Mouse (Mus musculus) lung, embryonic 16.5 days (tissue): ENCODE data around the gene Dpysl5. TPM values are rescaled to one million over a fixed set of nuclear protein-coding genes. Genes with fewer than 3 reads are reported as not detected.

Experiments used
- ATAC-seq: fragments of 200-750 bp; cut with Nextera tagmentation; 2 replicates; pipeline ENCODE4 v1.8.0; 2017; ENCODE audit warnings: low read depth, mild to moderate bottlenecking, moderate library complexity
- H3K27ac ChIP-seq: fragments of 300-500 bp; sonication (generic); 2 replicates; pipeline ENCODE4 v1.5.1; 2014; ENCODE audit warnings: mild to moderate bottlenecking, control low read depth, low read length
- H3K27me3 ChIP-seq: fragments of 300-500 bp; sonication (generic); 2 replicates; pipeline ENCODE4 v1.6.1; 2014; ENCODE audit warnings: low read depth, low read length, mixed read lengths; ENCODE audit not compliant: control insufficient read depth, insufficient read depth
- H3K36me3 ChIP-seq: fragments of 300-500 bp; sonication (generic); 2 replicates; pipeline ENCODE4 v1.6.1; 2014; ENCODE audit warnings: low read length; ENCODE audit not compliant: control insufficient read depth, insufficient read depth
- H3K4me1 ChIP-seq: fragments of 300-500 bp; sonication (generic); replicated peaks from 2 replicates; pipeline ENCODE4 v1.6.1; 2014; ENCODE audit warnings: low read length, mixed read lengths; ENCODE audit not compliant: control insufficient read depth, insufficient read depth
- H3K4me2 ChIP-seq: fragments of 300-500 bp; sonication (generic); 2 replicates; pipeline ENCODE4 v1.6.1; 2014; ENCODE audit warnings: low read depth, low read length, control low read depth
- H3K4me3 ChIP-seq: fragments of 300-500 bp; sonication (generic); 2 replicates; pipeline ENCODE4 v1.5.1; 2014; ENCODE audit warnings: mild to moderate bottlenecking, low read length, control low read depth
- H3K9ac ChIP-seq: fragments of 300-500 bp; sonication (generic); 2 replicates; pipeline ENCODE4 v1.6.1; 2014; ENCODE audit warnings: low read length, control low read depth
- H3K9me3 ChIP-seq: fragments of 300-500 bp; sonication (generic); 2 replicates; pipeline ENCODE4 v1.6.1; 2016; ENCODE audit warnings: low read length; ENCODE audit not compliant: control insufficient read depth
- WGBS: fragments of 180-500 bp; shearing (Covaris S2); extraction: QIAGEN DNeasy Blood & Tissue Kit; methylation state at CpG from one replicate; pipeline ENCODE4 v1.1.7; 2014; 5-methylcytosine and 5-hydroxymethylcytosine counted together
- polyA plus RNA-seq: library from polyadenylated mRNA; unstranded; fragments of >200 nt; fragmentation: Nextera tagmentation; extraction: Ambion mirVana; gene quantifications from 2 replicates; pipeline ENCODE4 v1.2.1, GENCODE M21; 2015

The Dpysl5 gene
- polyA plus RNA-seq, 1 experiment from 2014 or later, result 4.7 TPM

DNA sequence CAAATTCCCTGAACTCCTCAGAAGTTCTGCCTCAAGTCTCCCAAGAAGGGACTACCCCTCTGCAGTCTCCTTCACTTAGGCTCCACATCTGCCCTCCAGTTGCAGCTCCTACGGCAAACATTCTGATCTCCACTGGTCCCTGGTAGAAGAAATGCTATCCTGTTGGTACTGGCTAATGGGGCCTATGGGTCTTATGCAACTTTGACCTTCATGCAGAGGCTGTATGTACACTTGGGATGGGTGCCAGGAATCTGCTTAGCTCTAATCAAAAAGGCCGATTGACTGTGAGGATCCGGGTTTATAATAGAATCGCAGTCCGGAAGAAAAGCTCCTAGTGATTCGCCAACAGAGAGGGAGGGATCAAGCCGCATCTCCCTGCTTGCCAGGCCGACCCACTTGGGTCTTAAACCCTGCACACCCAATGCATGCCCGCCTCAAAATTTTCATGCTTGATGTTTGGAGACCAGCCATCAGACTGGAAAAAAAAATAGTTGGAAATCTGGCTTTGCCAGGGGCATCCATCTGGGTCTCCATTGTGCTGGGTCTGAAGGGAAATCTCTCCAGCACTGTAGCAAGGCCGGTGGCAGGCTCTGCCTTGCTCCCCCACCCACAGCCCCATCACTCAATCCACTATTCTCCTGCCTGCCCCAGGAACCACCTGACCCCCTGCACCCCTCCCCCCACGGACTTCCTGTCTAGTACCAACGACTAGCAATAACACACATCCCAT is 38.4 kb downstream of the Dpysl5 start:
- H3K9me3 ChIP-seq, result no peaks in the 10 kb centered on the region
- H3K36me3 ChIP-seq, result no peaks in the 10 kb centered on the region
- H3K27ac ChIP-seq, result no peak overlapping the region
- H3K27me3 ChIP-seq, result no peaks in the 10 kb centered on the region
- peaks cover 6% of the 10 kb centered on the region; the same call in 1 of the 2 replicates for H3K4me1 ChIP-seq
- H3K4me2 ChIP-seq, result no peak overlapping the region
- H3K4me3 ChIP-seq, result no peak overlapping the region
- H3K9ac ChIP-seq, result no peak overlapping the region
- WGBS, result 61% methylated on average over 12 of the region's 12 CpGs
- 0 out of 2 replicates have a peak, but pooled peaks have one; percentile 38 for ATAC-seq

DNA sequence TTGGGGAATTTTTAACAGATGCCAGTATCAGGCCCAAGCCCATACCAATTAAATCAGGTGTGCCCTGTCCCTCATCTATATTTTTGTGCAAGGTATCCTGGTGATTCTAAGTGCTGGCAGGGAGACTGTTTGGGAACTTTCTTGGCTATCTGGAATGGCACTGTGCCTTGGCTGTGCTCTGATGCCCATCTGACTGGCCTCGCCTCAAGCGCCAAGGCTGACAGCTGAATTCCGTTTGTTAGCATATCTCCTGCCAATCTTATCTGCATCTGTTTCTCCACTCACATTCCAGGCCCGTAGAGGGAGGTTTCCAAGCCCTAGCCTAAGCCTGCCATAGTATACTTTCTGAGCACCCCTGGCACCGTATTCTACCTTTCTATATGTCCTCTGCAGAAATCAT is 39.7 kb downstream of the Dpysl5 start:
- Histone ChIP-seq H3K4me3 (no peak overlapping the region), H3K27ac (no peak overlapping the region), H3K9ac (no peak overlapping the region), H3K4me1 (peaks cover 6% of the 10 kb centered on the region; the same call in 1 of the 2 replicates), H3K36me3 (no peaks in the 10 kb centered on the region), H3K27me3 (no peaks in the 10 kb centered on the region), H3K9me3 (no peaks in the 10 kb centered on the region), H3K4me2 (no peak overlapping the region)
- WGBS, result 62% methylated on average over 5 of the region's 5 CpGs
- no peak for ATAC-seq

DNA sequence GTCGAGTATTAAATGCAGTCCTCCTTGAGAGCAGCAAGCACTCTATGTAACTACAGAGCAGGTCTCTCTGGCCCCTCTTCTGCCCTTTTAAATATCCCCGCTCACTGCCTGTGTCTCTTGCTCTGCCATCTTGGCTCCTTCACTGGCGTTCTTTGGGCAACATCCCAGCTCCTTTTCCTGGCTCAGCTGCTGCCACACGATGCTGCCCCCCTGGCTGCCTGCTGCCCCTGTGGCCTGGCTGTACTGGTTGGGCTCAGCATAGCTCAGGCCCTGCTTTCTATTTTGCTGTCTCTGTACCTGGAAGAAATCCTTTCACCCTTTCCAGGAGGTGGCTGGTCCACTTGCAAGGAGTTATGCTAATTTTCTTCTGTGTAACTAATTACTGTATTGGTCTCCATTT is 41.8 kb downstream of the Dpysl5 start:
- no peak for ATAC-seq
- H3K9me3 ChIP-seq, result no peaks in the 10 kb centered on the region
- H3K36me3 ChIP-seq, result no peaks in the 10 kb centered on the region
- H3K9ac ChIP-seq, result no peak overlapping the region
- WGBS, result 65% methylated on average over 4 of the region's 4 CpGs
- no peak overlapping the region for H3K27ac ChIP-seq
- H3K4me3 ChIP-seq, result no peak overlapping the region
- H3K4me2 ChIP-seq, result no peak overlapping the region
- H3K4me1 ChIP-seq, result peaks cover 6% of the 10 kb centered on the region; the same call in 1 of the 2 replicates
- no peaks in the 10 kb centered on the region for H3K27me3 ChIP-seq

DNA sequence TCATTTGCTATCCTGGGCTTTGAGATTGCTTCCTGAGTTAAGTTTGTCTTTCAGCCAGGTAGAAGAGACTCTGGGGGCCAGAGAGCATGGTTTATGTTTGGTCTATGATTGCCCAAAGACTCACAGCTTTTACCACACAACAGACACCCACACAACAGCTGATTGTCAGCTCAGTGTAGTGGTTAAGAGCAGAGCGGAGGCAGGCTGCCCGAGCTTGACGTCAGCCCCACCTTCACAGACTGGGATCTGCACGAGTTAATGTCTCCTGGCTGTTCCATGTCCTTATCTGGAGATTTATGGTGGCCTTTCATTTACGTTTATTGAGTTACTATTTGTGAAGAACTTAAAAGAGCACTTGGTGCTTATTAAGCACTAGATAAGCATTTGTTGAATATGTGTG is 43.9 kb downstream of the Dpysl5 start:
- no peaks in the 10 kb centered on the region for H3K4me1 ChIP-seq
- no peaks in the 10 kb centered on the region for H3K27me3 ChIP-seq
- H3K4me2 ChIP-seq, result no peak overlapping the region
- no peak overlapping the region for H3K9ac ChIP-seq
- no peak overlapping the region for H3K27ac ChIP-seq
- no peaks in the 10 kb centered on the region for H3K36me3 ChIP-seq
- 33% methylated on average over 5 of the region's 5 CpGs for WGBS
- ATAC-seq, result no peak
- H3K9me3 ChIP-seq, result no peaks in the 10 kb centered on the region
- no peak overlapping the region for H3K4me3 ChIP-seq

DNA sequence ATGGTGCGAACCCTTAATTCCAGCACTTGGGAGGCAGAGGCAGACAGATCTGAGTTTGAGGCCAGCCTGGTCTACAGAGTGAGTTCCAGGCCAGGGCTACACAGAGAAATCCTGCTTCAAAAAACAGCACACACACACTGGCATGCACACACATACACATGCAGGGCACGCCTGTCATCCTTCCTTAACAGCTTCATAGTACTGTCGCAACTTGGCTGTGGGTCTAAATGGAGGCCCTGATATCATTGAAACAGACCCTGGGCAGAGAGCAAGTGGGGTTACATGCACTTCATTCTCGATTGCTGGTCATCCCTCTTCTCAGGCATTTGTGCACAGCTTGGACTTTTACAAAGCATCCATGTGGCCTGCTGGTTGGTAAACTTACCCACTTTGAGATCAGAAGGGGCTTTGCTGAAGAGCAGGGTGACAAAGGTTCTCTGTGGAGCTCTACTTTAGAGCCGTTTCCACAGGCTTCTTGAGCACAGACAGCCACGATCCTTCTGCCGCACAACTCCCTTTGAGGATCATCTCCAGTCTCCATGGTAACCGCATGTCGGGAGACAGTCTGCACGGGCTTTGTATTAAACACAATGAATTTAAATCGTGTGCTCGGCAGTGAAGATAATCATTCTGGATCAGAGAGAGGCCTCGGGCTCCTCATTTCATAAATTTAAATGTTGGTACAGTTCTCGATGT is 51.6 kb downstream of the Dpysl5 start:
- no peak for ATAC-seq
- H3K27ac ChIP-seq, result no peak overlapping the region
- no peak overlapping the region for H3K4me3 ChIP-seq
- no peak overlapping the region for H3K4me2 ChIP-seq
- H3K9me3 ChIP-seq, result no peaks in the 10 kb centered on the region
- no peaks in the 10 kb centered on the region for H3K36me3 ChIP-seq
- no peaks in the 10 kb centered on the region for H3K27me3 ChIP-seq
- 50% methylated on average over 14 of the region's 14 CpGs for WGBS
- H3K9ac ChIP-seq, result 0 out of 2 replicates have a peak overlapping the region, but pooled peaks have one; percentile 24
- H3K4me1 ChIP-seq, result peaks cover 11% of the 10 kb centered on the region

DNA sequence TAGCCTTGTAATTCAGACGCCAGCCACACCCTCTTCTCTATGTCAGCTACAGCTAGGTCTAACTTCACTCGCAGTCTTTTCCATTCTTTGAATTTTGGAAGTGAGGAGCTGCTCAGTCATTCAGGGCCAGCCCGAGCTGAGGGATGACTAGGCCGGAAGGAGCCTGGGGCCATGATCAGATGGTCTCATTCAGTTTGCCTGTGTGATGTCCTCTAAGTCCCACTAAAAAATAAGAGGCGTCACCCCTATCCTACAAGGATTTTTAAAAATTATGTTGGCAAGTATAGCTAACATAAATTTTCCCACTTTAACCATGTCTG is 52.1 kb downstream of the Dpysl5 start:
- Histone ChIP-seq H3K9me3 (no peaks in the 10 kb centered on the region), H3K4me2 (no peak overlapping the region), H3K27ac (no peak overlapping the region), H3K4me3 (no peak overlapping the region), H3K27me3 (no peaks in the 10 kb centered on the region), H3K4me1 (peaks cover 16% of the 10 kb centered on the region), H3K36me3 (no peaks in the 10 kb centered on the region), H3K9ac (no peak overlapping the region)
- no peak for ATAC-seq
- 72% methylated on average over 5 of the region's 5 CpGs for WGBS

DNA sequence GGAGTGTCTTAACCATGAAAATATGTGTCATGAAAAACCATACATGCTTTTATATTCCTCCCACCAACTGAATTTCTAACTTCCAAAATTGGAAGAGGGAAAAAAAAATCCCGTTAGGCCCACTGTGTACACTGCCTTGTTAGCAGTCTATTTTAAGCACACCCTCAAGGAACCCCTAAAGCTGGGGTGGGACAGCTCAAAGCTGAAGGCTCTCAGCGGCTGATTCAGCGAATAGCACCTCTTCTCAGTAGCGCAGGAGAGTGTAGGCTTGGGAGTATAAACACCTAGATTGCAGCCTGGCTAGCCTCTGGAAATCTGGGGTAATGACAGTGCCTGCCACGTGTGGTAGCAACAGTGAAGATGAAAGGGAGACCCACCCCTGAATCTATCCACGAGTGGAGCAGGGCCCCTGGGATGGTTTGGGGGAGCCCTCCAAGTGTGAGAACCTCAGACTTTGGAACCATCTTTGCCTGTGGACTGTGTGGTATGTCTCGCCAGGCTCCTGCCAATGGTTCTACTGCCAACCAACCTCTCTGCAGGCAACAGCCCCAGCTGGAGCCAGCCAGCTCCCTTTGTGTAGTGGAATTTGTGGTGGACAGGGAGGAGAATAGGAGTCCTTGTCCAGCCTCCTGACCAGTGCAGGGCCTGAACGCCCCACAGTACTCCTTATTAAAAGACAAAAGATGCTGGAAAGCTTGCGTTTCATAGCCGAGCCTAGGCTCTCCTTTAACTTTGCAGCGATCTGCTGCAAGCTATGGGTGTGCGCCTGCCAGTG is 54.4 kb downstream of the Dpysl5 start:
- WGBS, result 79% methylated on average over 12 of the region's 12 CpGs
- H3K9me3 ChIP-seq, result no peaks in the 10 kb centered on the region
- H3K9ac ChIP-seq, result no peak overlapping the region

DNA sequence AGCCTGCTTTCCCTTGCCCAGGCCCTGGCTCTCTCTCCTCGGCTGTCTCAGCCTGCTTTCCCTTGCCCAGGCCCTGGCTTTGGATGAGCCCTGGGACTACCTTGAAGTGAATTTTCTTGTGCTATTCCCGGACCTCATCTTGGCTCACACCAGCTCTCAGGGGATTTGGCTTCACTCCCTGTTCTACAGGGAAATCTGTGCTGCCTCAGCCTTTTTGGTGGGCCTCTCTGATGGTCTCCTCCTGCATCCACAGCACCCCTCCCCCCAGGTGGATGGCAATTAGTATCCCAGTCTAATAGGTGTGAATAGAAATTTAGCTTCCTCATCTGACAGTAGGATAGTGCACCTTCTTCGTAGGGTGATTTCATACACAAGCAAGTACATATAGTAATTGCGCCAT is 56.7 kb downstream of the Dpysl5 start:
- Histone ChIP-seq H3K4me2 (0 out of 2 replicates have a peak overlapping the region, but pooled peaks have one; percentile 16), H3K9me3 (no peaks in the 10 kb centered on the region), H3K27me3 (no peaks in the 10 kb centered on the region), H3K9ac (peak overlapping the region; percentile 41; the same call in 1 of the 2 replicates), H3K4me3 (no peak overlapping the region), H3K4me1 (peaks cover 31% of the 10 kb centered on the region), H3K27ac (peak overlapping the region; percentile 71), H3K36me3 (no peaks in the 10 kb centered on the region)
- WGBS, result 47% methylated on average over 4 of the region's 4 CpGs
- ATAC-seq, result peak; percentile 36

More for the DNA sequence above, 54.4 kb downstream of the Dpysl5 start:
- Histone ChIP-seq H3K27me3 (no peaks in the 10 kb centered on the region), H3K4me1 (peaks cover 25% of the 10 kb centered on the region), H3K4me2 (no peak overlapping the region), H3K4me3 (no peak overlapping the region), H3K36me3 (no peaks in the 10 kb centered on the region), H3K27ac (no peak overlapping the region)
- ATAC-seq, result no peak

DNA sequence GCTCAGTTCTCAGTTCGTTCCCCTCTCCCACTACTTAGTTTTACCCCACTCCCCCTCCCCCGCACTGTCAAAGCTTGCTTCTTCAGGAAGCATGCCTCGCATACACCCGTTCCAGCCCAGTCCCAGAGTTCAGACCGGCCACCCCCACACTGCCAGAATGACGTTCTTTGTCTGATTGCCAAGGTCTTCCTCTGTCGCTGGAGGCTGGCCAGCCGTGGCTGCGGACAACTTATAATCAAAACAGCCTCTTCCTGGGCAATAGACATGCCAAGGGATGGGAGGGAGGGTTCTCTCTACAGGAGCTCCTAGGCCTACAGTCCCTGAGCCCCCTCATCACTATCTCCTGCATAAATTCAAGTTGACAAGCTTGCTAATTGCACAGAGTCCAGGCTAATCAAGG is 57.2 kb downstream of the Dpysl5 start:
- Histone ChIP-seq H3K4me2 (0 out of 2 replicates have a peak overlapping the region, but pooled peaks have one; percentile 16), H3K9me3 (no peaks in the 10 kb centered on the region), H3K4me1 (peaks cover 31% of the 10 kb centered on the region), H3K9ac (no peak overlapping the region), H3K27me3 (no peaks in the 10 kb centered on the region), H3K36me3 (no peaks in the 10 kb centered on the region), H3K27ac (peak overlapping the region; percentile 80), H3K4me3 (no peak overlapping the region)
- peak; percentile 95 for ATAC-seq
- WGBS, result 11% methylated on average over 9 of the region's 9 CpGs
